Mouse (Mus musculus) C2C12 (cell line): ENCODE data around the gene Usp36. TPM values are rescaled to one million over a fixed set of nuclear protein-coding genes. Genes with fewer than 3 reads are reported as not detected.

Experiments used
- H3K27me3 ChIP-seq: one replicate; pipeline ENCODE4 v1.6.1; 2011; ENCODE audit not compliant: control insufficient read depth, insufficient read depth, insufficient read length
- H3K36me3 ChIP-seq: one replicate; pipeline ENCODE4 v1.6.1; 2011; ENCODE audit not compliant: control insufficient read depth, insufficient read depth
- H3K4me3 ChIP-seq: one replicate; pipeline ENCODE4 v1.5.1; 2011; ENCODE audit warnings: mild to moderate bottlenecking, control low read depth; ENCODE audit not compliant: poor library complexity, insufficient read depth, severe bottlenecking
- H3K79me2 ChIP-seq: one replicate; pipeline ENCODE4 v1.6.1; 2011; ENCODE audit not compliant: control insufficient read depth, insufficient read depth
- H3K79me3 ChIP-seq: one replicate; pipeline ENCODE4 v1.6.1; 2011; ENCODE audit warnings: low read depth, control low read depth
- H3ac ChIP-seq: one replicate; pipeline ENCODE3; 2011; ENCODE audit warnings: low read depth; ENCODE audit not compliant: control insufficient read depth, insufficient read length
- CEBPB ChIP-seq: IDR thresholded peaks from one replicate; pipeline ENCODE4 v1.6.1; 2011; ENCODE audit warnings: low read depth, mild to moderate bottlenecking, control low read depth, moderate library complexity
- CTCF ChIP-seq: IDR thresholded peaks from one replicate; pipeline ENCODE4 v1.5.1; 2011; ENCODE audit not compliant: control insufficient read depth, insufficient read depth, insufficient read length
- FOSL1 ChIP-seq: IDR thresholded peaks from one replicate; pipeline ENCODE4 v1.8.0; 2011; ENCODE audit warnings: mild to moderate bottlenecking, low read length; ENCODE audit not compliant: poor library complexity, insufficient read depth, severe bottlenecking
- MAX ChIP-seq: IDR thresholded peaks from one replicate; pipeline ENCODE4 v1.6.1; 2011; ENCODE audit warnings: mild to moderate bottlenecking, control low read depth
- MYOD1 ChIP-seq: IDR thresholded peaks from one replicate; pipeline ENCODE4 v1.6.1; 2011; ENCODE audit warnings: low read depth; ENCODE audit not compliant: control insufficient read depth, insufficient read length
- MYOG ChIP-seq: IDR thresholded peaks from one replicate; pipeline ENCODE4 v1.6.1; 2011; ENCODE audit not compliant: control insufficient read depth, insufficient read length; ENCODE audit errors: extremely low read depth
- USF1 ChIP-seq: IDR thresholded peaks from one replicate; pipeline ENCODE4 v1.6.1; 2011; ENCODE audit warnings: low read depth, mild to moderate bottlenecking, control low read depth, moderate library complexity
- polyA plus RNA-seq: library from polyadenylated mRNA; unstranded; fragments of >200 nt; fragmentation: generic; extraction: Trizol; gene quantifications from one replicate; pipeline ENCODE4 v1.2.1, GENCODE M21; 2012; ENCODE audit warnings: missing spikeins

The Usp36 gene
- polyA plus RNA-seq, 1 experiment: 14.8 TPM

- Histone ChIP-seq H3K27me3 (no peaks in the 10 kb centered on the region), H3ac (no peak overlapping the region), H3K36me3 (no peaks in the 10 kb centered on the region), H3K79me3 (peaks cover 4% of the 10 kb centered on the region), H3K79me2 (peaks cover 28% of the 10 kb centered on the region), H3K4me3 (no peak overlapping the region)
- TF ChIP-seq CTCF (no peak), CEBPB (no peak), MYOG (no peak)
These were observed 55.1 kb downstream of the Usp36 start for GRCm38 (mm10) chr11:118234929-118235328.

DNA sequence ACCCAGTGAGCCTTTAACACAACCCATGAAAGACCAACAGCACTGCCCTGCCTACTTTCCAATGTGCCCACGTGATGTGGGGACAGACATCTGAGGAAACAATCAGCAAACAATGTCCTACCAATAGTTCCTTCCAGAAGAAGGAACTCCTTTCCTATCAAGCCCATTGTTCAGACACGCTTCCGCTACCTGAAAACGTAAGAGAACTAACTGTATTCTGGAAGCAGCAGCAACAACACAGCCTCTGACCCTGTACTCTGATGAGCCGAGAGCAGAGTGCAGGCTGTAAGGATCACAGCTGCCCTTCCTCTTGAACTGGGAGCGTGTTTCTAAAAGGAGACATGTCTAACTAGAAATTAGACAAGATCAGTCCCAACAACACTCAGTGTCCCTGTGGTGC is 55.5 kb downstream of the Usp36 start:
- no peaks in the 10 kb centered on the region for H3K27me3 ChIP-seq

DNA sequence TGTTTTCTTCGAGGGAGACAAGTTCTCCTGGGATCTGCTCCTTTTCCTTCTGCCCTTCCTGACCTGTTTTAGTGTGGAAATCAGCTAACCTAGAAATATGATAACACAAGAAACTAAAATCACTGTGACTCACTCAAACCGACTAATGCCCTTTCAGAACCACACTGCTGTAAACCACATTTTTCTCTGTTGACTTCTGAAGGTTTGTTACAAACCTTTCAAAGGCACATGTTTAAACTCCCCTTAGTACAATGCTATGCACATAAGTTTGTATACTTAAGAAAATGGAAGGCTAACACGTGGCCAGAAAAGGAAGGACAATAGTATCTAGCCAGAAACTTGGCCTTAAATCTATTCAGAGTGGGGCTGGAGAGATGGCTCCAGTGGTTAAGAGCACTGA is 56.1 kb downstream of the Usp36 start:
- peak; percentile 58 for TF ChIP-seq MAX
- peak; percentile 62 for TF ChIP-seq USF1
- no peak for TF ChIP-seq CEBPB
- no peak for TF ChIP-seq MYOD1
- no peak for TF ChIP-seq FOSL1
- no peak overlapping the region for H3K4me3 ChIP-seq
- H3K79me3 ChIP-seq: peaks cover 4% of the 10 kb centered on the region
- H3K79me2 ChIP-seq: peaks cover 23% of the 10 kb centered on the region
- H3ac ChIP-seq: no peak overlapping the region
- H3K27me3 ChIP-seq: no peaks in the 10 kb centered on the region
- H3K36me3 ChIP-seq: no peaks in the 10 kb centered on the region

More for the DNA sequence above, 55.5 kb downstream of the Usp36 start:
- H3K4me3 ChIP-seq: no peak overlapping the region
- peaks cover 4% of the 10 kb centered on the region for H3K79me3 ChIP-seq
- no peak for TF ChIP-seq MYOG
- no peak for TF ChIP-seq CEBPB
- no peak for TF ChIP-seq FOSL1
- no peak for TF ChIP-seq MYOD1
- TF ChIP-seq CTCF: no peak
- no peak overlapping the region for H3ac ChIP-seq
- H3K79me2 ChIP-seq: peaks cover 24% of the 10 kb centered on the region
- no peaks in the 10 kb centered on the region for H3K36me3 ChIP-seq

DNA sequence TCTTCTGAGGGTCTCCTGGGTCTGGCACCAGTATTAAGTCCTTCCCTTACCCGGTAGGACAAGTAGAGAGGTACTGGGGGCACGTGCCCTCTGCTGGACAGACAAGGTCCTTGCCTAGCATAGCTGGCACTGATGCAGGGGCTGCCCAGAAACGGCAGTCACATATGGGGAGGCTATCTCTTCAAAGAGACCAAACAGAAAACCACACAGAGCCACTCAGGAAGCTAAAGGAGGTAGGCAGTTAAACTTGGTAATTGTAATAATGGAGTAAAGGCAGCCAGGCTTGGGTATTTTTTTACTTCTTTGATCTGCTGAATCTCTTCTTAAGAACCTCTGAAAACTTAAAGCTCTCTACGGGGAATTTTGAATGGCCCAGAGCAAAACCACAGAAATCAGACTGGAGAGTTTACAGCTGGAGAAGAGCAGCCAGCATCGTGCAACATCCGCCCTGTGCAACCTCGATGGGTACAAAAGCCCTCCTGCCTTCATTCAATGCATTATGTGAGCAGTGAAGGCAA is 57.7 kb downstream of the Usp36 start:
- peaks cover 19% of the 10 kb centered on the region for H3K79me2 ChIP-seq
- H3K27me3 ChIP-seq: no peaks in the 10 kb centered on the region
- H3K36me3 ChIP-seq: no peaks in the 10 kb centered on the region
- H3K79me3 ChIP-seq: peaks cover under 1% of the 10 kb centered on the region
- no peak overlapping the region for H3K4me3 ChIP-seq
- no peak overlapping the region for H3ac ChIP-seq
- TF ChIP-seq MYOG (no peak), MYOD1 (no peak), MAX (peak; percentile 22), CTCF (peak; percentile 64), USF1 (peak; percentile 74), FOSL1 (no peak), CEBPB (no peak)

DNA sequence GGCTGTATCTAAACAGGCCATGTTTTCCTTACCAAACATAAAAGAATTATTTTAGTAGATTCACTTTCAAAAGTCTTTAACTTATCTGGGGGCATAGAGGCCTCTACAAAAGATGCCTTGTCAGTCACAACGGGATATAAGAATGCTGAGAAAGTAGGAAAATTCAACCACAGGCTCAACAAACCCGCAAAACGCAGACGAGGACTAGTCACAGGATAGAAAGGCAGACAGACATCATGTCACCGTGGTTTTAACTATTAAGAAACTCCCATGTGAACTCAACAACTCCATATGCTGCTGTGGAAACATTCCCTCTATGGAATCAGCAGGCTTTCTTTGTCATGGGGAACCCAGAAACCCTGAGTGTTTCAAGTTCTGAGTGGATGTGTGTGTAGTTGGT is 60.1 kb downstream of the Usp36 start:
- Histone ChIP-seq H3ac (no peak overlapping the region), H3K79me2 (peaks cover 10% of the 10 kb centered on the region)

GRCm38 (mm10) chr11:118227650-118228049 is 62.4 kb downstream of the Usp36 start:
- Histone ChIP-seq H3K4me3 (no peak overlapping the region), H3ac (no peak overlapping the region), H3K79me3 (no peaks in the 10 kb centered on the region), H3K27me3 (no peaks in the 10 kb centered on the region), H3K36me3 (no peaks in the 10 kb centered on the region), H3K79me2 (no peaks in the 10 kb centered on the region)
- no peak for TF ChIP-seq MYOD1
- TF ChIP-seq CTCF: no peak

More for the DNA sequence above, 60.1 kb downstream of the Usp36 start:
- H3K36me3 ChIP-seq: no peaks in the 10 kb centered on the region
- no peak for TF ChIP-seq FOSL1
- no peak for TF ChIP-seq USF1
- no peak for TF ChIP-seq CTCF
- no peak for TF ChIP-seq MYOG
- H3K4me3 ChIP-seq: no peak overlapping the region
- no peaks in the 10 kb centered on the region for H3K79me3 ChIP-seq
- H3K27me3 ChIP-seq: no peaks in the 10 kb centered on the region
